Mouse (Mus musculus) liver, embryonic 13.5 days (tissue): ENCODE data around the gene Inpp4a. TPM values are rescaled to one million over a fixed set of nuclear protein-coding genes. Genes with fewer than 3 reads are reported as not detected.

Source experiments
- ATAC-seq: fragments of 200-750 bp; cut with Nextera tagmentation; 2 replicates; pipeline ENCODE4 v1.8.0; 2017; ENCODE audit warnings: low read depth, mild to moderate bottlenecking, moderate number of reproducible peaks, moderate library complexity
- DNase-seq: peaks from one replicate; pipeline ENCODE4 v3.0.0; 2022
- H3K27ac ChIP-seq: fragments of 300-500 bp; sonication (generic); 2 replicates; pipeline ENCODE4 v1.5.1; 2015; ENCODE audit warnings: moderate library complexity, mild to moderate bottlenecking, inconsistent platforms
- H3K27me3 ChIP-seq: fragments of 300-500 bp; sonication (generic); 2 replicates; pipeline ENCODE4 v1.6.1; 2015; ENCODE audit warnings: mild to moderate bottlenecking, inconsistent platforms
- H3K36me3 ChIP-seq: fragments of 300-500 bp; sonication (generic); 2 replicates; pipeline ENCODE4 v1.6.1; 2015; ENCODE audit warnings: mild to moderate bottlenecking, inconsistent platforms
- H3K4me1 ChIP-seq: fragments of 300-500 bp; sonication (generic); replicated peaks from 2 replicates; pipeline ENCODE4 v1.6.1; 2015; ENCODE audit warnings: inconsistent platforms
- H3K4me2 ChIP-seq: fragments of 300-500 bp; sonication (generic); 2 replicates; pipeline ENCODE4 v1.6.1; 2015; ENCODE audit warnings: inconsistent platforms, mild to moderate bottlenecking, moderate library complexity
- H3K4me3 ChIP-seq: fragments of 300-500 bp; sonication (generic); replicated peaks from 2 replicates; pipeline ENCODE4 v1.5.1; 2015; ENCODE audit warnings: mild to moderate bottlenecking, inconsistent platforms
- H3K9ac ChIP-seq: fragments of 300-500 bp; sonication (generic); 2 replicates; pipeline ENCODE4 v1.6.1; 2015; ENCODE audit warnings: mild to moderate bottlenecking, inconsistent platforms
- H3K9me3 ChIP-seq: fragments of 300-500 bp; sonication (generic); replicated peaks from 2 replicates; pipeline ENCODE4 v1.6.1; 2016; ENCODE audit warnings: inconsistent platforms
- WGBS: fragments of 180-500 bp; shearing (Covaris S2); methylation state at CpG from one replicate; pipeline ENCODE4 v1.1.7; 2015; ENCODE audit not compliant: insufficient replicate concordance; 5-methylcytosine and 5-hydroxymethylcytosine counted together
- polyA plus RNA-seq: library from polyadenylated mRNA; unstranded; fragments of >200 nt; fragmentation: Nextera tagmentation; extraction: Ambion mirVana; gene quantifications from 2 replicates; pipeline ENCODE4 v1.2.1, GENCODE M21; 2015

Inpp4a gene
- polyA plus RNA-seq, 1 experiment from 2014 or later, result 3.1 TPM

DNA sequence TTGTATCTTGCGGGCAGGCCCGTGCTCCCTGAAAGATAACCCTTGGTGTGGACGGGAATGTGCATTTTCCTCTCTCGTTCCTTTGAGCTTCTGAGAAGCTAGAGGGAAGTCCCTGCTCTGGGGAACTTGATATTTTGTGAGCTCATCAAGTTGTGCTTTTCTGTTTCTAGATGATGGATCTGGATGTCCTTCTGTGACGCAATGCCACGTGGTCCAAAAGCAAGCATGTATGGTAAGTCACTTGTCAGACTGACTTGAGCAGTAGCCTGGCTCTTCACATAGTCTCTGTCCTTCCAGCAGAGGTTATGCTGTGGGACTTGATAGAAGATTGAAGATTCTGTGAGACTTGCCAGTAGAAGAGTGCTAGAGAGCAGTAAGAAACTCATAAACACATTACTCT, 57.5 kb downstream of the Inpp4a start:
- Histone ChIP-seq H3K4me2 (no peak overlapping the region), H3K9ac (no peak overlapping the region), H3K27ac (no peak overlapping the region), H3K27me3 (no peaks in the 10 kb centered on the region), H3K9me3 (no peaks in the 10 kb centered on the region), H3K4me3 (no peak overlapping the region), H3K4me1 (no peaks in the 10 kb centered on the region), H3K36me3 (0 out of 2 replicates have a peak, but pooled peaks cover 4% of the 10 kb centered on the region)
- DNase-seq (no peak), ATAC-seq (no peak)
- WGBS, result 68% methylated on average over 6 of the region's 6 CpGs

DNA sequence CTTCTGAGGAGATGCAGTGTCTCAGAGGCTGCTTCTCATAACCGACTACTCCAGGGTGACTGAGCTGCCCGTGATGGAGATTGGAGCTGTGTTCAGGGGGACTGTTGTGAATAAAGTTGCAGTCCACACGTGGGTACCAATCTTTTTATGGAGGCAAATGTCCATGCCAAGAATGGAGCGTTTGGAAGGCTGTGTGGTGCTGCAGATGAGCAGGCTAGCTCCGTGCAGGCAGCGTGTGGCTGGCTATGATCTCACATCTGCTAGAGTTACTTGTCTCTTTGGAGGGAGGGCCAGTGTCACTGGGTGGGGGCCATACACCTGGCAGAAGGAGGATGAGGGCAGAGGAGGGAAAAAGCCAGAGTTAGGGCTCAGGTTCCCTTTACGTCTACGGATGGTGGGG, 59.0 kb downstream of the Inpp4a start:
- Histone ChIP-seq H3K9ac (no peak overlapping the region), H3K4me3 (no peak overlapping the region), H3K9me3 (no peaks in the 10 kb centered on the region), H3K4me1 (no peaks in the 10 kb centered on the region), H3K27me3 (no peaks in the 10 kb centered on the region), H3K36me3 (0 out of 2 replicates have a peak, but pooled peaks cover 4% of the 10 kb centered on the region), H3K4me2 (no peak overlapping the region), H3K27ac (no peak overlapping the region)
- 75% methylated on average over 8 of the region's 8 CpGs for whole genome bisulfite sequencing
- no peak for DNase-seq
- ATAC-seq, result no peak

DNA sequence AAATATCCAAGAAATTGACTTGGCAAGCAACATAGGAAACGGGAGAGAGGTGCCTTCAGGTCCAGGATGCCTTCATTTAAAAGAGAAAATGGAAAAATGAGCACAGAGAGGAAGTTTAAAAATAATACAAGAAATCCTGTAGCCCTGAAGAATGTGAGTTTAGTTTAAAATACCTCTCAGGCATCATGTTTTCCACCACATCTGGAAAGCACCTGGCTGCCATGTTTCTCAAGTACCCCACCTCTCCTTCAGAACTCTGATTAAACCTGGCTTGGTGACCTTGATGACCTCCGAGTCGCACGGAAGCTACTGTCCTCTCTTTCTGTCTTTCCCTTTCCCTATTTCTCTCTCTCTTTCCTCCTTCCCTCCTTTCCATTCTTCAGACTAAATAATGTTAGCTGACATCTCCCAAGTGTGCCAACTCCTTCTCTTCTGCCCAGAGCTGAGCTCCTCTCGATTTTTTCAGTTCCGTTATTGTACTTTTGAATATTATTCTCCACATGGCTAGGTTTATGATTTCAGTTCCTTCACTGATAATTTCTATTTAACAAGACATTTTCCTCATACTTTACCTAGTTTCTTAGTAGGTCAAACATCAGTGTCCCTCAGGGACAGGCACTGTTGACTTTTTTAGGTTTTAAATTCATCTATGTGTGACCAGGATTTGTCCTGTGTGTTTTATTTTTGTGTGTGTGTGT, 59.9 kb downstream of the Inpp4a start:
- H3K4me2 ChIP-seq, result no peak overlapping the region
- no peak overlapping the region for H3K27ac ChIP-seq
- no peak overlapping the region for H3K9ac ChIP-seq
- H3K4me1 ChIP-seq, result no peaks in the 10 kb centered on the region
- no peaks in the 10 kb centered on the region for H3K27me3 ChIP-seq
- no peak overlapping the region for H3K4me3 ChIP-seq
- no peak for ATAC-seq
- no peaks in the 10 kb centered on the region for H3K9me3 ChIP-seq
- 0 out of 2 replicates have a peak, but pooled peaks cover 4% of the 10 kb centered on the region for H3K36me3 ChIP-seq
- WGBS, result 81% methylated on average over 6 of the region's 6 CpGs
- no peak for DNase-seq

DNA sequence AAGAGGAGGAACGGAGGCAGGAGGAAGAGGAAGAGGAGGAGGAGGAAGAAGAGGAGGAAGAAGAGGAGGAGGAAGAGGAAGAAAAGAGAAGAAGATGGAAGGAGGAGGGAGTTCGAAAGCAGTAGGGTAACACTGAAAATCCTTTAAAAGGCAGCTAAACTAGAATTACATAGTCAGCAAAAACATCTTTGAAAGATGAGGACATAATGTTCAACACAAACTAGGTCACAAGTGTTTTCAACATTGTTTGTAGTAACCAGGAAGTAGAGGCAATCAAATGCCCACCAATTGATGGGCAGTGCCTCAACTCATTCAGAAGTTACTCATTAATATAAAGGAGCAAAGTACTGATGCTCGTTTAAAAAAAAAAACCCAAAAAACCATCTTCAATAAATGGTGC, 61.1 kb downstream of the Inpp4a start:
- Histone ChIP-seq H3K9me3 (no peaks in the 10 kb centered on the region), H3K4me3 (no peak overlapping the region), H3K4me1 (no peaks in the 10 kb centered on the region), H3K4me2 (no peak overlapping the region), H3K27ac (no peak overlapping the region), H3K27me3 (no peaks in the 10 kb centered on the region), H3K9ac (no peak overlapping the region), H3K36me3 (0 out of 2 replicates have a peak, but pooled peaks cover 4% of the 10 kb centered on the region)
- DNase-seq (no peak), ATAC-seq (no peak)
- 47% methylated on average over 3 of the region's 3 CpGs for WGBS

DNA sequence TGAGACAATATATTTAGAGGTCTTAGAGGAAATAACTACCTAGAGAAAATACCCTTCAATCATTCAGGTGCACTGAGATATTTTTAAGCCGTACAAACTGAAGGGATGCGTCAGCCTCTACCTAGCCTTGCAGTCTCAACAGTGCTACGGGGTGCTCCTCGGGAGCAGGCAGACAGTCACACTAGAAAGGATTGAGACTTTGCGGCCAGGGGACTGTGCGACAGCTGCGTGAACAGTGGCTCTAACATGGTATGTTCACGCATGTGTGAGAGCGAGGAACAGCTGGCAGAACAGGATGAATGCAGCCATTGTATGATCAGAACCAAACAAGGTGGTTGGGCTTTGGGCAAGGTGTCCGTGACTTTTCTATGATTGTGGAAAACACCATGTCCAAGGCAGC, 63.1 kb downstream of the Inpp4a start:
- H3K4me2 ChIP-seq, result no peak overlapping the region

DNA sequence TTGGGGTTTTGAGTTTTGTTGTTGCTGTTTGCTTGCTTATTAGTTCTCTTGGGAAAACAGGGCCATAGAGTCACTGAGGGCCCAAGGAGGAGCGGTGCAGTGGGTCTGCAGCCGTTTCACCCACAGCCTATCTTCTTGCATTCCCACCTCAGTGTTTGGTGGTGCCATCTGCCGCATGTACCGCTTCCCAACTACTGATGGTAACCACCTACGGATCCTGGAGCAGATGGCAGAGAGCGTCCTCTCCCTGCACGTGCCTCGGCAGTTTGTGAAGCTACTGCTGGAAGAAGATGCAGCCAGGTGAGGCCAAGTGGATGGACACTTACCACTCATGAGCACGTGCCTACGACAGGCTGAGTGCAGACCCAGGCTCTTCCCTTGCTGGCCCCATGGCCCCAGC, 68.5 kb downstream of the Inpp4a start:
- 67% methylated on average over 10 of the region's 10 CpGs for WGBS
- H3K4me3 ChIP-seq, result no peak overlapping the region
- H3K36me3 ChIP-seq, result no peaks in the 10 kb centered on the region; the same call in 1 of the 2 replicates
- DNase-seq (no peak), ATAC-seq (no peak)
- no peak overlapping the region for H3K27ac ChIP-seq
- H3K9ac ChIP-seq, result no peak overlapping the region
- H3K27me3 ChIP-seq, result no peaks in the 10 kb centered on the region
- H3K9me3 ChIP-seq, result no peaks in the 10 kb centered on the region
- H3K4me2 ChIP-seq, result no peak overlapping the region
- H3K4me1 ChIP-seq, result no peaks in the 10 kb centered on the region

More for the DNA sequence above, 63.1 kb downstream of the Inpp4a start:
- Histone ChIP-seq H3K9ac (no peak overlapping the region), H3K27me3 (no peaks in the 10 kb centered on the region), H3K4me3 (no peak overlapping the region), H3K4me1 (no peaks in the 10 kb centered on the region), H3K36me3 (peaks cover 1% of the 10 kb centered on the region; the same call in 1 of the 2 replicates), H3K9me3 (no peaks in the 10 kb centered on the region), H3K27ac (no peak overlapping the region)
- no peak for ATAC-seq
- WGBS, result 78% methylated on average over 10 of the region's 10 CpGs
- no peak for DNase-seq

DNA sequence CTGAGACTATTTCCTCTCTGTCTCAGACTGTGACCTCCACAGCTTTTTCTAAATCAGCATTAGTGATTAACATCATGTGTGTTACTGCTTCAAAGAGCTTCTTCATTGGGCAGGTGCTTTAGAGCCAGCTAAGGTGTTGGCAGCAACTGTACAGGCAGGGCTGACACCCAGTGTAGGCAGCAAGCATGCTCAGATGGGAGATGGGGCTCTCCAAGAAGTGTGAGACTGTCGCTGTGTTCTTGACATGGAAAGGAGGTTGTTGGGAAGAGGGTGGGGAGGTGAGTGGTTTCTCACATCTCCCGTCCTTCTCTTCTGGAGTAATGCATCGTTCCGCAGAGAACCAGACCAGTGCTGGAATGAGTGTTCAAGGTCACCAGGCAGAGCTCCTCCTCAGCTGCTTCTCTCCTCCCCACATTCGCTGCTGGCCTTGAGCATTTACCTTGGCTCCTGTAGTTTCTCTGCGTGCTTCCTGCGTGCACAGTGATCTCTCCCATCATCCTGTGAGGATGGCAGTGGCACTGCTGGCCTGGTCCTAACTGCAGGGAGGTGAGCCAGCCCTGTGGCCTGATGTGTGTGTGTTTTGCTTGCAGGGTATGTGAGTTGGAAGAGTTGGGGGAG, 69.2 kb downstream of the Inpp4a start:
- Histone ChIP-seq H3K27me3 (no peaks in the 10 kb centered on the region), H3K27ac (no peak overlapping the region), H3K36me3 (no peaks in the 10 kb centered on the region; the same call in 1 of the 2 replicates), H3K4me1 (no peaks in the 10 kb centered on the region), H3K4me2 (no peak overlapping the region), H3K4me3 (no peak overlapping the region), H3K9ac (no peak overlapping the region), H3K9me3 (no peaks in the 10 kb centered on the region)
- WGBS, result 77% methylated on average over 7 of the region's 7 CpGs
- ATAC-seq (no peak), DNase-seq (no peak)

DNA sequence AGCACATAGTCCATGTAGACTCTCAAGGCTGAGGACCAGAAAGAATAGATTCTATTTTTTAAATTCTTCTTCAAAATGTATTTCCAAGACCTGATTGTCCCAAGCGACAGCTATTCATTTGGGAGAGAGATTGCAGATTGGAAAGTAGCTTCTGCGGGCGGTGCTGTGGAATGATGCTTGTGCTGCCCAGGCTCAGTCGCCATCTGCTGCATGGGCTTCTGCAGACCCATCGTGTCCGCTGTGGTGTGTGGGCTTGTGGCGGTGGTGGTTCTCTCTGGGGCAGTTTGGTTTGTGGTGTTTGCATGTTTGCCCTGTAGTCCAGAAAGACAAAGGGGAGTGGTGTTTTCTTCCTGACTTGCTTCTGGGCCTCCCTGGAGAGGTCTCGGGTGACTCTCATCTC, 76.5 kb downstream of the Inpp4a start:
- Histone ChIP-seq H3K4me2 (no peak overlapping the region), H3K9me3 (no peaks in the 10 kb centered on the region), H3K4me3 (no peak overlapping the region), H3K27ac (no peak overlapping the region), H3K9ac (no peak overlapping the region), H3K4me1 (no peaks in the 10 kb centered on the region), H3K36me3 (no peaks in the 10 kb centered on the region), H3K27me3 (no peaks in the 10 kb centered on the region)
- WGBS, result 82% methylated on average over 8 of the region's 8 CpGs
- DNase-seq, result no peak
- ATAC-seq, result no peak

DNA sequence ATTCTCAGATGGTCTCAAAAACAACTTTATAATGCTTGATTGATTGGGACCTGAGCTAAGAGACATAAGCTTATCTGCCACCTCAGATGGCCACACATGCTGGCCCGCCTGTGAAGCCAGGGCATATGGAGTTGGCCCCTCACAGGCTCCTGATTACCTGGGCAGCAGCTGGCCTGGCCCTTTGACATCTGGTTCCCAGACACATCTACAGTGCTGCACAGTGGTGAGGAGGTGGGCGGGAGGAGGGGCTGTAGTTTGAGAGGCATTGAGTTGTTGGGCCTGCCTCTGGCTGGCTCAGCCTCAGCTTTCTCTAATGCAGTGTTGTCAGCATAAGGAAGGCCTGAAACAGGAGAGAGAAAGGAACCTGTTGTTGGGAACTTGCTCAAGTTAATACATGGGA, 77.1 kb downstream of the Inpp4a start:
- 49% methylated on average over 2 of the region's 2 CpGs for WGBS
- no peaks in the 10 kb centered on the region for H3K4me1 ChIP-seq
- 0 out of 2 replicates have a peak overlapping the region, but pooled peaks have one; percentile 13 for H3K27ac ChIP-seq
- H3K4me3 ChIP-seq, result no peak overlapping the region
- H3K36me3 ChIP-seq, result no peaks in the 10 kb centered on the region
- DNase-seq (no peak), ATAC-seq (no peak)
- H3K4me2 ChIP-seq, result no peak overlapping the region
- no peaks in the 10 kb centered on the region for H3K9me3 ChIP-seq
- H3K27me3 ChIP-seq, result no peaks in the 10 kb centered on the region
- no peak overlapping the region for H3K9ac ChIP-seq

DNA sequence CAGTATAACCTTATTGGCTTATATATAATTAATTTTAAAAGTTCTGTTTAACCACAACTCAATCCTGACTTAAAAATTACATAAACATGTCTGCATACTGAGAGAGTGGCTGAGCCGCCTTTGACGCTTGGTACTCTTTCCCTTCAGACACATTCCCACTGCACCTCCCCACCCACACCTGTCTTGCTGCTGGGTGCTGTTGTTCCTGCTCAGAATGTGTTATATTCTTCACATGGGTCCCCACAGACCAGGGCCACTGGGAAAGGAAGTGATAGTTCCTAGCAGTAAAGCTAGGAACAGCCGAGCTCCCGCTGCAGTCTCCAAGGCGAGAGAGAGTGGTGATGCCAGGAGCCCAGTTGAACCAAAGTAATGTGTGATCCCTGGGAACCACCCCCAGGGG, 78.4 kb downstream of the Inpp4a start:
- Histone ChIP-seq H3K4me2 (no peak overlapping the region), H3K9ac (no peak overlapping the region), H3K4me3 (no peak overlapping the region), H3K4me1 (no peaks in the 10 kb centered on the region), H3K27me3 (no peaks in the 10 kb centered on the region), H3K9me3 (no peaks in the 10 kb centered on the region), H3K27ac (no peak overlapping the region), H3K36me3 (no peaks in the 10 kb centered on the region)
- ATAC-seq, result no peak
- WGBS, result 87% methylated on average over 5 of the region's 5 CpGs
- DNase-seq, result no peak

DNA sequence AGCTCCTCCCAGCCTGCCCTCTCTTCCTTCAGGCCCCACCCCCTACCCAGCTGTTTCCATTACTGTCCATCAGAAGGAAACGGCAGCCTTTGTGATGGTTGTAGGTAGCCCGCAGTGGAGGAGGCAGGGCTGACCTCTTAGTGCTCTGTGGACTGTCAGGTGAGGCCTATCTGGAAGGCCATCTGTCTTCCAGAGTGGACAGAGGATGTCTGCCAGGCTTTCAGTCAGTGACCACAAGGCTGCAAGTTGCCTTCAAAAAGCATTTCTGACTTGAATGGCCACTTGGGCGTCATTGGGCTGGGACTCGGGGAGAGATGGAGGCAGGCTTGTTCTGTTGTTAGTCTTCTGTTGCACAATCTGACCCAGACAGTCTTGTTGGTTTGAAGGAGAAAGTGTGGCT, 79.9 kb downstream of the Inpp4a start:
- DNase-seq (no peak), ATAC-seq (no peak)
- no peak overlapping the region for H3K4me2 ChIP-seq
- no peaks in the 10 kb centered on the region for H3K27me3 ChIP-seq
- H3K36me3 ChIP-seq, result no peaks in the 10 kb centered on the region
- no peak overlapping the region for H3K4me3 ChIP-seq
- 59% methylated on average over 4 of the region's 4 CpGs for WGBS
- no peaks in the 10 kb centered on the region for H3K9me3 ChIP-seq
- no peak overlapping the region for H3K9ac ChIP-seq
- no peak overlapping the region for H3K27ac ChIP-seq
- no peaks in the 10 kb centered on the region for H3K4me1 ChIP-seq

DNA sequence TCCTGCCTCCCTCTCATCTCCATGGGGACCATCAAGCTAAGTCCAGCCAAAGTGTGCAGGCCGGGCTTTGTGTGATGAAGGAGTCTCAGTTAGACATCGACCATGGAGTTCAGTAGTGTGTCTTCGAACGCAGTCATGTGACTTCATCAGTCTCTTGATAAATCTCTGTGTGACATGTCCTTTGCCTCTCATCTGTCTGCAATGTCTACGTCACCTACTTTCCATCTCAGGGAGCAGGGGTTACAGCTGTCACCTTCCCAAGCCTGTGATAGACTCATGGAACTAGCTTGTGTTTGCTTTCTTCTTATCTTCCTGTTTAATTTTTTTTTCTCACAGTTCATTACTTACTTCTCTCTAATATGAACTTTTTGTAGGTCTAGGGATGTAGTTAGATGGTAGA, 81.2 kb downstream of the Inpp4a start:
- Histone ChIP-seq H3K27me3 (no peaks in the 10 kb centered on the region), H3K27ac (no peak overlapping the region), H3K4me1 (no peaks in the 10 kb centered on the region), H3K9me3 (no peaks in the 10 kb centered on the region), H3K4me3 (no peak overlapping the region), H3K36me3 (no peaks in the 10 kb centered on the region), H3K9ac (no peak overlapping the region), H3K4me2 (no peak overlapping the region)
- WGBS, result 74% methylated on average over 5 of the region's 5 CpGs
- DNase-seq (no peak), ATAC-seq (no peak)
